Mouse (Mus musculus) heart, embryonic 15.5 days (tissue): ENCODE results near the gene Gm10130. TPM values are rescaled to one million over a fixed set of nuclear protein-coding genes. Genes with fewer than 3 reads are reported as not detected.
"Not testable (repeated sequence)": the region's sequence is repeated elsewhere in the genome, so short reads cannot be mapped to it uniquely, and the experiment has no call there.

ENCODE experiments used
- ATAC-seq: fragments of 200-750 bp; cut with Nextera tagmentation; replicated peaks from 2 replicates; pipeline ENCODE4 v1.8.0; 2017; ENCODE audit warnings: low read depth, moderate TSS enrichment; ENCODE audit not compliant: insufficient number of reproducible peaks, insufficient read depth, low FRiP score
- H3K27ac ChIP-seq: fragments of 300-500 bp; sonication (generic); 2 replicates; pipeline ENCODE4 v1.5.1; 2015; ENCODE audit warnings: mild to moderate bottlenecking, inconsistent platforms
- H3K27me3 ChIP-seq: fragments of 300-500 bp; sonication (generic); 2 replicates; pipeline ENCODE4 v1.6.1; 2015; ENCODE audit warnings: inconsistent platforms
- H3K36me3 ChIP-seq: fragments of 300-500 bp; sonication (generic); 2 replicates; pipeline ENCODE4 v1.6.1; 2015; ENCODE audit warnings: mild to moderate bottlenecking, inconsistent platforms
- H3K4me1 ChIP-seq: fragments of 300-500 bp; sonication (generic); replicated peaks from 2 replicates; pipeline ENCODE4 v1.6.1; 2015; ENCODE audit warnings: inconsistent platforms
- H3K4me2 ChIP-seq: fragments of 300-500 bp; sonication (generic); 2 replicates; pipeline ENCODE4 v1.6.1; 2015; ENCODE audit warnings: inconsistent platforms, mild to moderate bottlenecking, moderate library complexity
- H3K4me3 ChIP-seq: fragments of 300-500 bp; sonication (generic); 2 replicates; pipeline ENCODE4 v1.5.1; 2015; ENCODE audit warnings: mild to moderate bottlenecking, inconsistent platforms
- H3K9ac ChIP-seq: fragments of 300-500 bp; sonication (generic); 2 replicates; pipeline ENCODE4 v1.6.1; 2015; ENCODE audit warnings: mild to moderate bottlenecking, inconsistent platforms
- H3K9me3 ChIP-seq: fragments of 300-500 bp; sonication (generic); replicated peaks from 2 replicates; pipeline ENCODE4 v1.6.1; 2016; ENCODE audit warnings: inconsistent platforms
- WGBS: fragments of 180-500 bp; shearing (Covaris S2); methylation state at CpG from one replicate; pipeline ENCODE4 v1.1.7; 2015; ENCODE audit warnings: mixed read lengths; 5-methylcytosine and 5-hydroxymethylcytosine counted together
- polyA plus RNA-seq: library from polyadenylated mRNA; unstranded; fragments of >200 nt; fragmentation: Nextera tagmentation; extraction: Ambion mirVana; gene quantifications from 2 replicates; pipeline ENCODE4 v1.2.1, GENCODE M21; 2015

Gene Gm10130
- polyA plus RNA-seq, 1 experiment from 2014 or later, result not detected

DNA sequence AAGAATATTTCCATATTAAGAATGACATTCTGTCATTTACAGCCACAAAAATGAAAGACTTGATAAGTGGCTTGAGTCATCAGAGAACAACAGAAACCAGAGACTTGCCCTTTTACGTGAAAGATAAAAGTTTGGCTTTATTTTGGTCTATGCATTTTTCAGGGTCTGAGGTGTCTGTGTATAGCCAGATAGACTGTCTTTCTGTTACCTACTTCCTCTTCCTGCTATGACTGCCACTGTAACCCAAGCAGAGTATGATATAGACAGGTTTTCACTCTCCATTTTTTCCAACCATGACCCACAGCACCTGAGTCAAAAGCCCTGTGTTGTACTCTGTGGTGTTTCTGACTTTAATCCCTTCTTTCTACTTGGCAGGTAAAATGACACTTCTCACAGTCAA is 66.7 kb downstream of the Gm10130 start:
- Histone ChIP-seq H3K36me3 (no peaks in the 10 kb centered on the region), H3K9me3 (no peaks in the 10 kb centered on the region), H3K4me2 (no peak overlapping the region), H3K4me3 (no peak overlapping the region), H3K9ac (no peak overlapping the region), H3K4me1 (no peaks in the 10 kb centered on the region), H3K27ac (no peak overlapping the region), H3K27me3 (no peaks in the 10 kb centered on the region)
- no peak for ATAC-seq
- 71% methylated on average over 1 of the region's 1 CpGs for WGBS

DNA sequence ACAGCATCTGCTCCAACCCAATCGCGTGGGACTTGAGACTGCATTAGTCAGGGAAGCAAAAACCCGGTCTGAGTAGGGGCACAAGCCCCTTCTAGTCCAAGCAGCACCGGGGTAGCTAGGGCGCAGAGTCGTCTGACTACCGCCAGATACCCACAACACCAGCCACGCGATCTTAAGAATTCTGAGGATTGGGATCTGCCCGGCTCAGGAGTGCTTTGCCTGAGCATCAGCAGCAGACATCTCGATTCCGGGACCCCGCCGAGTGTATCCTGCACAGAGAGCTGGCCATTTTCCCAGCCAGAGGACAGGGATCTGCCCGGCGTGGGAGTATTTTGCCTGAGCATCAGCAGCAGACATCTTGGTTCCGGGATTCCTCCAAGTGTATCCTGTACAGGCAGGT is 88.6 kb downstream of the Gm10130 start:
- not testable (repeated sequence) for H3K27me3 ChIP-seq, H3K4me2 ChIP-seq
- WGBS, result 82% methylated on average over 17 of the region's 17 CpGs

More for the DNA sequence above, 88.6 kb downstream of the Gm10130 start:
- H3K9me3 ChIP-seq, H3K36me3 ChIP-seq, H3K4me3 ChIP-seq, ATAC-seq, H3K9ac ChIP-seq, H3K4me1 ChIP-seq, H3K27ac ChIP-seq: not testable (repeated sequence)

Other genes with a start within 250 kb of the Gm10130 start
- gene Zfp120, start 187.0 kb upstream of the Gm10130 start, polyA plus RNA-seq, result 5.2 and 5.5 TPM in 2 replicates
- not detected in 2 replicates for gene Gm10770, start 144.0 kb upstream of the Gm10130 start, polyA plus RNA-seq
- gene Gm14139, start 141.9 kb upstream of the Gm10130 start, polyA plus RNA-seq, result not detected in 2 replicates
- gene Zfp937, start 105.6 kb upstream of the Gm10130 start, polyA plus RNA-seq, result 4.1 and 4.9 TPM in 2 replicates
- gene Gm21994, start 68.1 kb upstream of the Gm10130 start, polyA plus RNA-seq, result 2.0 and 2.7 TPM in 2 replicates
- not detected in 2 replicates for gene Gm14124, start 66.2 kb upstream of the Gm10130 start, polyA plus RNA-seq
- gene 3300002I08Rik, start 39.1 kb downstream of the Gm10130 start, polyA plus RNA-seq, result 4.1 and 4.7 TPM in 2 replicates
- 3.8 and 4.8 TPM in 2 replicates for gene Zfp442, start 127.8 kb downstream of the Gm10130 start, polyA plus RNA-seq
- 0.06 and 0.08 TPM in 2 replicates for gene Zfp345, start 161.4 kb downstream of the Gm10130 start, polyA plus RNA-seq
- gene Cst7, start 246.7 kb downstream of the Gm10130 start, polyA plus RNA-seq, result 0.13 and 1.1 TPM in 2 replicates